Mouse (Mus musculus): ENCODE measurements around the gene Nosip.

DNA sequence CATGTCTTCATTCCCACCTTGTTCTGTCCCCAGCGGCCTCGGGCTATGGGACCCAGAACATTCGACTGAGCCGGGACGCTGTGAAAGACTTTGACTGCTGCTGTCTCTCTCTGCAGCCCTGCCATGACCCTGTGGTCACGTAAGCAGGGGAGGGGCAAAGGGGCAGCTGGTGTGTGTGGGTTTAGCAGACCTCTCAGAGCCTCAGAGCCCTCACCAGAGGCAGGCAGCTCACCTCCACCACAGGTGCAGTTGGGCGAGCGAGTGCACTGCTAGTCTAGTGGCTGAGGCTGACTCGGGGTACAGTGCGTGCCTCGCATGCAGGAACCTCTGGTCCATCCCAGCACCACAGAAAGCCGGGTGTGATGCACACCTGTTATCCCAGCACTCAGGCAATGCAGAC, 11.7 kb downstream of the Nosip start:
- TF ChIP-seq POLR2A (IDR thresholded peaks at IDR 0.05; ENCODE audit: low read depth, low read length) (no peak), EP300 (IDR thresholded peaks at IDR 0.05; ENCODE audit: low read length) (no peak), USF2 (conservative IDR thresholded peaks at IDR 0.05; ENCODE audit: low read depth, low read length) (no peak), CTCF (conservative IDR thresholded peaks at IDR 0.05 in 1 of 2, IDR thresholded peaks at IDR 0.05 in 1 of 2; ENCODE audit: low read depth in 2 of 2, low read length in 2 of 2) (no peak)

All from CH12.LX (cell line).